In genomic region chrX:102170135-102170534, GRCm38 (mm10) we compare ENCODE assay signal across 17 mouse cellular contexts.
"Had no signal": no experiment of that assay in that cellular context is flagged by ENCODE, and none has a peak within 500 bp of the region (broad histone marks: within the 10 kb centered on the region; RNA-seq: fewer than 3 reads in every experiment).

No protein-coding gene starts in this region.

- H3K36me3 ChIP-seq: limb, embryonic 12.5 days; limb, embryonic 15.5 days; midbrain, embryonic 15.5 days; neural tube, embryonic 12.5 days; neural tube, embryonic 15.5 days had no signal

- H3K4me1 ChIP-seq: limb, embryonic 12.5 days; limb, embryonic 15.5 days; neural tube, embryonic 12.5 days had no signal

- H3K4me3 ChIP-seq: limb, embryonic 12.5 days; limb, embryonic 15.5 days; megakaryocyte, embryonic 14.5 days; midbrain, embryonic 15.5 days; neural tube, embryonic 12.5 days; neural tube, embryonic 15.5 days had no signal

- ATAC-seq: lung, postnatal 0 days; midbrain, embryonic 15.5 days had no signal

- H3K9me3 ChIP-seq: limb, embryonic 12.5 days; limb, embryonic 15.5 days; megakaryocyte, embryonic 14.5 days; midbrain, embryonic 15.5 days; neural tube, embryonic 12.5 days; neural tube, embryonic 15.5 days had no signal

- H3K27ac ChIP-seq: kidney, postnatal 0 days; limb, embryonic 12.5 days; limb, embryonic 15.5 days; macrophage; midbrain, embryonic 15.5 days; neural tube, embryonic 12.5 days; neural tube, embryonic 15.5 days had no signal

- H3K27me3 ChIP-seq: midbrain, embryonic 15.5 days; neural tube, embryonic 12.5 days; neural tube, embryonic 15.5 days had no signal

- H3K9ac ChIP-seq: limb, embryonic 12.5 days; limb, embryonic 15.5 days; lung, embryonic 14.5 days; midbrain, embryonic 15.5 days; neural tube, embryonic 12.5 days; neural tube, embryonic 15.5 days had no signal

- DNase-seq: kidney, adult 2 months; left cerebral cortex, postnatal 4 days; lung, embryonic 14.5 days; right cerebral cortex, adult 18-20 months; right cerebral cortex, postnatal 14 days; right cerebral cortex, postnatal 4 days; thymus, postnatal 25 days had no signal

- H3K4me2 ChIP-seq: limb, embryonic 12.5 days; limb, embryonic 15.5 days; lung, embryonic 14.5 days; midbrain, embryonic 11.5 days; midbrain, embryonic 15.5 days; neural tube, embryonic 12.5 days; neural tube, embryonic 15.5 days had no signal
